Mouse (Mus musculus): ENCODE data around the gene Gm7951. TPM values are rescaled to one million over a fixed set of nuclear protein-coding genes. Genes with fewer than 3 reads are reported as not detected.

Gm7951 gene
- not detected for polyA plus RNA-seq (2014; fragmentation: Illumina TruSeq; extraction: RNeasy Lipid Tissue Mini Kit (QIAGEN cat#74804))

GRCm38 (mm10) chr14:42117269-42117668 lies at the start of gene Gm7951:
Gm7951 (minus strand) TSS chr14:42117369.

GRCm38 (mm10) chr14:42162522-42162921 lies 45.4 kb upstream of the Gm7951 start, which contains the start of gene Gm17027:
Gm17027 (minus strand) TSS chr14:42162622.

Other genes with a start within 250 kb of the Gm7951 start
- not detected for gene Gm7980, start 210.1 kb downstream of the Gm7951 start, polyA plus RNA-seq (2014; fragmentation: Illumina TruSeq; extraction: RNeasy Lipid Tissue Mini Kit (QIAGEN cat#74804))
- gene 1700049E17Rik1, start 192.4 kb downstream of the Gm7951 start, polyA plus RNA-seq (2014; fragmentation: Illumina TruSeq; extraction: RNeasy Lipid Tissue Mini Kit (QIAGEN cat#74804)) = not detected
- 0.31 TPM for gene 1700024B05Rik, start 173.4 kb downstream of the Gm7951 start, polyA plus RNA-seq (2014; fragmentation: Illumina TruSeq; extraction: RNeasy Lipid Tissue Mini Kit (QIAGEN cat#74804))
- gene Gm6401, start 149.4 kb downstream of the Gm7951 start, polyA plus RNA-seq (2014; fragmentation: Illumina TruSeq; extraction: RNeasy Lipid Tissue Mini Kit (QIAGEN cat#74804)) = not detected
- gene Gm3543, start 134.0 kb downstream of the Gm7951 start, polyA plus RNA-seq (2014; fragmentation: Illumina TruSeq; extraction: RNeasy Lipid Tissue Mini Kit (QIAGEN cat#74804)) = not detected
- not detected for gene Gm17027, start 45.3 kb upstream of the Gm7951 start, polyA plus RNA-seq (2014; fragmentation: Illumina TruSeq; extraction: RNeasy Lipid Tissue Mini Kit (QIAGEN cat#74804))
- not detected for gene Gm3573, start 73.4 kb upstream of the Gm7951 start, polyA plus RNA-seq (2014; fragmentation: Illumina TruSeq; extraction: RNeasy Lipid Tissue Mini Kit (QIAGEN cat#74804))
- not detected for gene Gm17026, start 142.7 kb upstream of the Gm7951 start, polyA plus RNA-seq (2014; fragmentation: Illumina TruSeq; extraction: RNeasy Lipid Tissue Mini Kit (QIAGEN cat#74804))
- gene Gm9611, start 180.0 kb upstream of the Gm7951 start, polyA plus RNA-seq (2014; fragmentation: Illumina TruSeq; extraction: RNeasy Lipid Tissue Mini Kit (QIAGEN cat#74804)) = not detected
- gene Gm7995, start 192.8 kb upstream of the Gm7951 start, polyA plus RNA-seq (2014; fragmentation: Illumina TruSeq; extraction: RNeasy Lipid Tissue Mini Kit (QIAGEN cat#74804)) = 1.3 TPM

Measured in ovary, adult 10 weeks (tissue).